Mouse (Mus musculus) stomach, postnatal 0 days (tissue): ENCODE results near the gene Tmem243. TPM values are rescaled to one million over a fixed set of nuclear protein-coding genes. Genes with fewer than 3 reads are reported as not detected.

Experiments
- ATAC-seq: fragments of 200-750 bp; cut with Nextera tagmentation; 2 replicates; pipeline ENCODE4 v1.8.0; 2017; ENCODE audit not compliant: low FRiP score, low TSS enrichment
- DNase-seq: peaks from one replicate; pipeline ENCODE4 v3.0.0-alpha.2; 2016; ENCODE audit warnings: low spot score
- H3K27ac ChIP-seq: fragments of 300-500 bp; sonication (generic); replicated peaks from 2 replicates; pipeline ENCODE4 v1.5.1; 2014; ENCODE audit warnings: mild to moderate bottlenecking, control low read depth
- H3K27me3 ChIP-seq: fragments of 300-500 bp; sonication (generic); 2 replicates; pipeline ENCODE4 v1.6.1; 2014; ENCODE audit warnings: low read length; ENCODE audit not compliant: control insufficient read depth, insufficient read depth
- H3K36me3 ChIP-seq: fragments of 300-500 bp; sonication (generic); 2 replicates; pipeline ENCODE4 v1.6.1; 2014; ENCODE audit warnings: low read length, mixed read lengths; ENCODE audit not compliant: control insufficient read depth, insufficient read depth
- H3K4me1 ChIP-seq: fragments of 300-500 bp; sonication (generic); replicated peaks from 2 replicates; pipeline ENCODE4 v1.6.1; 2014; ENCODE audit warnings: antibody characterized with exemption; ENCODE audit not compliant: control insufficient read depth, insufficient read depth
- H3K4me2 ChIP-seq: fragments of 300-500 bp; sonication (generic); replicated peaks from 2 replicates; pipeline ENCODE4 v1.6.1; 2014; ENCODE audit warnings: low read depth, mild to moderate bottlenecking, control low read depth, moderate library complexity
- H3K4me3 ChIP-seq: fragments of 300-500 bp; sonication (generic); 2 replicates; pipeline ENCODE4 v1.5.1; 2014; ENCODE audit warnings: low read depth, low read length, control low read depth
- H3K9ac ChIP-seq: fragments of 300-500 bp; sonication (generic); 2 replicates; pipeline ENCODE4 v1.6.1; 2014; ENCODE audit warnings: mild to moderate bottlenecking, low read length, control low read depth, mixed read lengths
- H3K9me3 ChIP-seq: fragments of 300-500 bp; sonication (generic); 2 replicates; pipeline ENCODE4 v1.6.1; 2016; ENCODE audit warnings: low read length; ENCODE audit not compliant: control insufficient read depth
- CTCF ChIP-seq: IDR thresholded peaks from 2 replicates; pipeline ENCODE4 v1.5.1; 2016; ENCODE audit warnings: antibody characterized with exemption, low read depth, mild to moderate bottlenecking, moderate library complexity
- EP300 ChIP-seq: optimal IDR thresholded peaks from 2 replicates; pipeline ENCODE3; 2016; ENCODE audit warnings: antibody characterized with exemption
- WGBS: fragments of 180-500 bp; shearing (Covaris S2); extraction: QIAGEN DNeasy Blood & Tissue Kit; methylation state at CpG from one replicate; pipeline ENCODE4 v1.1.7; 2014; 5-methylcytosine and 5-hydroxymethylcytosine counted together
- polyA plus RNA-seq: library from polyadenylated mRNA; unstranded; fragments of >200 nt; fragmentation: Nextera tagmentation; extraction: Ambion mirVana; gene quantifications from 2 replicates; pipeline ENCODE4 v1.2.1, GENCODE M21; 2015

The Tmem243 gene
- polyA plus RNA-seq, 1 experiment from 2014 or later: 19.7 TPM

- Histone ChIP-seq H3K9me3 (no peaks in the 10 kb centered on the region), H3K27me3 (no peaks in the 10 kb centered on the region)
Observed at GRCm38 (mm10) chr5:9064217-9064616, 36.3 kb upstream of the Tmem243 start.

GRCm38 (mm10) chr5:9068886-9069285 lies 31.6 kb upstream of the Tmem243 start:
- ATAC-seq (peak; percentile 82), DNase-seq (peak; percentile 48)
- Histone ChIP-seq H3K4me1 (no peaks in the 10 kb centered on the region), H3K9ac (no peak overlapping the region), H3K4me2 (no peak overlapping the region), H3K36me3 (no peaks in the 10 kb centered on the region), H3K27me3 (no peaks in the 10 kb centered on the region), H3K9me3 (no peaks in the 10 kb centered on the region), H3K4me3 (no peak overlapping the region), H3K27ac (no peak overlapping the region)
- 15% methylated on average over 2 of the region's 2 CpGs for WGBS
- no peak for TF ChIP-seq EP300
- TF ChIP-seq CTCF: no peak; the same call in 1 of the 2 replicates

More at GRCm38 (mm10) chr5:9064217-9064616, 36.3 kb upstream of the Tmem243 start:
- ATAC-seq: no peak
- no peak for TF ChIP-seq EP300
- no peak for TF ChIP-seq CTCF
- WGBS: 74% methylated on average over 1 of the region's 1 CpGs
- Histone ChIP-seq H3K4me2 (no peak overlapping the region), H3K4me3 (no peak overlapping the region), H3K36me3 (no peaks in the 10 kb centered on the region), H3K27ac (no peak overlapping the region), H3K9ac (no peak overlapping the region), H3K4me1 (no peaks in the 10 kb centered on the region)
- DNase-seq: no peak

GRCm38 (mm10) chr5:9069599-9070209 lies 30.8 kb upstream of the Tmem243 start:
- ATAC-seq: peak; percentile 47; the same call in 1 of the 2 replicates
- H3K27ac ChIP-seq: no peak overlapping the region
- DNase-seq: no peak
- no peaks in the 10 kb centered on the region for H3K9me3 ChIP-seq
- no peaks in the 10 kb centered on the region for H3K36me3 ChIP-seq
- no peak overlapping the region for H3K9ac ChIP-seq
- H3K4me1 ChIP-seq: no peaks in the 10 kb centered on the region
- H3K4me3 ChIP-seq: no peak overlapping the region
- no peak overlapping the region for H3K4me2 ChIP-seq
- 40% methylated on average over 6 of the region's 6 CpGs for whole genome bisulfite sequencing
- TF ChIP-seq EP300: no peak
- TF ChIP-seq CTCF: no peak
- no peaks in the 10 kb centered on the region for H3K27me3 ChIP-seq

GRCm38 (mm10) chr5:9071360-9071759 lies 29.1 kb upstream of the Tmem243 start:
- no peaks in the 10 kb centered on the region for H3K36me3 ChIP-seq
- H3K4me2 ChIP-seq: no peak overlapping the region
- no peaks in the 10 kb centered on the region for H3K9me3 ChIP-seq
- H3K27me3 ChIP-seq: no peaks in the 10 kb centered on the region
- TF ChIP-seq CTCF: no peak
- H3K9ac ChIP-seq: no peak overlapping the region
- H3K4me3 ChIP-seq: no peak overlapping the region
- DNase-seq (no peak), ATAC-seq (no peak)
- H3K27ac ChIP-seq: no peak overlapping the region
- H3K4me1 ChIP-seq: no peaks in the 10 kb centered on the region
- WGBS: 86% methylated on average over 3 of the region's 3 CpGs

GRCm38 (mm10) chr5:9073177-9073854 lies 27.2 kb upstream of the Tmem243 start:
- Histone ChIP-seq H3K9me3 (no peaks in the 10 kb centered on the region), H3K4me3 (no peak overlapping the region), H3K27ac (no peak overlapping the region), H3K9ac (no peak overlapping the region), H3K27me3 (no peaks in the 10 kb centered on the region), H3K4me1 (no peaks in the 10 kb centered on the region), H3K36me3 (no peaks in the 10 kb centered on the region), H3K4me2 (no peak overlapping the region)
- TF ChIP-seq CTCF: peak; percentile 72
- no peak for TF ChIP-seq EP300
- ATAC-seq (peak; percentile 29; the same call in 1 of the 2 replicates), DNase-seq (no peak)
- 50% methylated on average over 5 of the region's 5 CpGs for WGBS

- Histone ChIP-seq H3K9ac (no peak overlapping the region), H3K27ac (no peak overlapping the region), H3K4me3 (no peak overlapping the region), H3K27me3 (no peaks in the 10 kb centered on the region), H3K9me3 (0 out of 2 replicates have a peak, but pooled peaks cover 2% of the 10 kb centered on the region), H3K4me1 (no peaks in the 10 kb centered on the region), H3K4me2 (no peak overlapping the region), H3K36me3 (no peaks in the 10 kb centered on the region)
- DNase-seq: no peak
- no peak for ATAC-seq
- TF ChIP-seq EP300 (no peak), CTCF (no peak)
Observed at GRCm38 (mm10) chr5:9079773-9080501, 20.5 kb upstream of the Tmem243 start.
